Mouse (Mus musculus) myocyte (in vitro differentiated cells): ENCODE measurements at regions not wholly inside any gene's neighbourhood (a gene's known extent, or its start where the extent isn't known, plus 50 kb on each side); places are given as distances from the start of the nearest gene placed in this dataset.

Source experiments
- MYOG ChIP-seq, 3 experiments: IDR thresholded peaks; one replicate each; pipeline ENCODE4 v1.6.1; 2011; ENCODE audit warnings: control low read depth in 2 of 3, low read depth in 2 of 3, mild to moderate bottlenecking in 2 of 3; ENCODE audit not compliant: insufficient read length in 2 of 3, control insufficient read depth in 1 of 3, insufficient read depth in 1 of 3
- POLR2A ChIP-seq: IDR thresholded peaks from one replicate; pipeline ENCODE4 v1.6.1; 2011; ENCODE audit warnings: low read depth, mild to moderate bottlenecking, control low read depth, moderate library complexity; ENCODE audit not compliant: insufficient read length
- SRF ChIP-seq: IDR thresholded peaks from one replicate; pipeline ENCODE4 v1.6.1; 2011; ENCODE audit warnings: low read depth; ENCODE audit not compliant: control insufficient read depth, insufficient read length

DNA sequence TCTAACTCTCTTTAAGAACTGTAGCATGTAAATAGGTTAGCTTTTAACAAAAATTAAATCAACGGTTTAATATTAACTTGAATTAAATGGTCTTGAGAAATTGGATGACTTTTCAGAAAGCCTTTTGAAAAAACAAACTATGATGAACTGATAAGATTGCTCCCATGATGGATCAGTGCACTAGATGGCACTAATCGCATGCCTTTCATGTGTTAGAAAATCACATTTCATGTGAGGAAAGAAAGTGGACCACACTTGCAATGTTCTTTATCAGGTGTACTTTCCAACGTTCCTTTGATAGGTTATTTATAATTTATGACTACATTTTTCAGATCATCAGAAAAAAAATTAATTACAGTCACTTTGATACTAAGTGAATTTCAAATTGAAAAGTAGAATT is 1003.2 kb upstream of the 4930412O13Rik start:
- TF ChIP-seq POLR2A (no peak), SRF (no peak), MYOG (IDR thresholded peaks at IDR 0.05; ENCODE audit: control insufficient read depth in 1 of 3, insufficient read depth in 1 of 3, insufficient read length in 2 of 3, low read depth in 2 of 3) (no peak)
